Mouse (Mus musculus) intestine, embryonic 16.5 days (tissue): Measurements from ENCODE around the gene Cemip. TPM values are rescaled to one million over a fixed set of nuclear protein-coding genes. Genes with fewer than 3 reads are reported as not detected.

Source experiments
- ATAC-seq: fragments of 200-750 bp; cut with Nextera tagmentation; 2 replicates; pipeline ENCODE4 v1.8.0; 2017; ENCODE audit warnings: moderate TSS enrichment, moderate library complexity
- H3K27ac ChIP-seq: fragments of 300-500 bp; sonication (generic); 2 replicates; pipeline ENCODE4 v1.5.1; 2014; ENCODE audit warnings: mild to moderate bottlenecking, low read length
- H3K27me3 ChIP-seq: fragments of 300-500 bp; sonication (generic); replicated peaks from 2 replicates; pipeline ENCODE4 v1.6.1; 2014; ENCODE audit warnings: low read length, control low read depth, mixed read lengths; ENCODE audit not compliant: control insufficient read depth, insufficient read depth
- H3K36me3 ChIP-seq: fragments of 300-500 bp; sonication (generic); 2 replicates; pipeline ENCODE4 v1.6.1; 2014; ENCODE audit warnings: low read length, control low read depth; ENCODE audit not compliant: control insufficient read depth, insufficient read depth
- H3K4me1 ChIP-seq: fragments of 300-500 bp; sonication (generic); 2 replicates; pipeline ENCODE4 v1.6.1; 2014; ENCODE audit warnings: low read length, control low read depth, mixed read lengths; ENCODE audit not compliant: control insufficient read depth, insufficient read depth
- H3K4me2 ChIP-seq: fragments of 300-500 bp; sonication (generic); 2 replicates; pipeline ENCODE4 v1.6.1; 2014; ENCODE audit warnings: low read depth, low read length, control low read depth
- H3K4me3 ChIP-seq: fragments of 300-500 bp; sonication (generic); 2 replicates; pipeline ENCODE4 v1.5.1; 2014; ENCODE audit warnings: mild to moderate bottlenecking, low read length
- H3K9ac ChIP-seq: fragments of 300-500 bp; sonication (generic); 2 replicates; pipeline ENCODE4 v1.6.1; 2014; ENCODE audit warnings: low read depth, low read length
- H3K9me3 ChIP-seq: fragments of 300-500 bp; sonication (generic); 2 replicates; pipeline ENCODE4 v1.6.1; 2016; ENCODE audit warnings: low read length, control low read depth; ENCODE audit not compliant: control insufficient read depth
- WGBS: fragments of 180-500 bp; shearing (Covaris S2); extraction: QIAGEN DNeasy Blood & Tissue Kit; methylation state at CpG from one replicate; pipeline ENCODE4 v1.1.7; 2014; 5-methylcytosine and 5-hydroxymethylcytosine counted together
- polyA plus RNA-seq: library from polyadenylated mRNA; unstranded; fragments of >200 nt; fragmentation: Nextera tagmentation; extraction: Ambion mirVana; gene quantifications from 2 replicates; pipeline ENCODE4 v1.2.1, GENCODE M21; 2015

The Cemip gene
- polyA plus RNA-seq, 1 experiment from 2014 or later = 0.40 TPM

DNA sequence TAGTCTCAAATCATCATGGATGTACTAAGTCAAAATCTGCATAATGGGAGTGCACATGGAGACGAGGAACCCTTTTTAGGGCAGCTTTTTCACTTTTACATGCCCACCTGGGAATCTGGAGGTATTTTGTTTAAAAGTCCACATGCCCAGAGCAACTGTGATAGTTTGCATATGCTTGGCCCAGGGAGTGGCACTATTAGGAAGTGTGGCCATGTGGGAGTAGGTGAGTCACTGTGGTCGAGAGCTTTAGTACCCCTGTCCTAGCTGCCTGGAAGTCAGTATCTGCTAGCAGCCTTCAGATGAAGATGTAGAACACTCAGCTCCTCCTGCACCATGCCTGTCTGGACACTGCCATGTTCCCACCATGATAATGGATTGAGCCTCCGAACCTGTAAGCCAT is 14.4 kb upstream of the Cemip start:
- Histone ChIP-seq H3K27me3 (no peaks in the 10 kb centered on the region), H3K27ac (no peak overlapping the region), H3K4me1 (no peaks in the 10 kb centered on the region), H3K9me3 (no peaks in the 10 kb centered on the region), H3K36me3 (no peaks in the 10 kb centered on the region), H3K4me3 (no peak overlapping the region), H3K4me2 (no peak overlapping the region), H3K9ac (no peak overlapping the region)
- 81% methylated on average over 3 of the region's 3 CpGs for WGBS
- no peak for ATAC-seq

DNA sequence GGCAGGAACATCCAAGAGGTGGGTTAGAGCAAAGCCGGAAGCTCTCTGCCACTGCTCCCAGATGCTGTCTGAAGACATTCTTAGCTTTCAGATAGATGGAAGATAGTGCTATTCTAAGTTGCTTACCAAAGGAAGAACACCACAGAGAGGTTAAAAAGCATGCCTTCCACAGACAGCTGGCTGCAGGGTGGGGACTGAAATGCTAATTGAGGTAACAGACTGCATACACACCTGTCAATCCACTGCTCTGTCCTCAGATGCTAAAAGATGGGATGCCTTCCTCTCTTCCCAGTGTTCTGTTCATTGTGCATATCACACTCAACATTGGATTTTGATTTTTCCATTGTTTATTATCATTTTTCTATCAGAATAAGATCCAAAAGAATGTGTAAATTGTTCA is 11.8 kb upstream of the Cemip start:
- no peaks in the 10 kb centered on the region for H3K36me3 ChIP-seq
- no peak overlapping the region for H3K27ac ChIP-seq
- H3K4me2 ChIP-seq = no peak overlapping the region
- no peak overlapping the region for H3K4me3 ChIP-seq
- no peak overlapping the region for H3K9ac ChIP-seq
- no peak for ATAC-seq
- H3K4me1 ChIP-seq = no peaks in the 10 kb centered on the region
- no peaks in the 10 kb centered on the region for H3K27me3 ChIP-seq
- no peaks in the 10 kb centered on the region for H3K9me3 ChIP-seq
- WGBS = 93% methylated on average over 1 of the region's 1 CpGs

DNA sequence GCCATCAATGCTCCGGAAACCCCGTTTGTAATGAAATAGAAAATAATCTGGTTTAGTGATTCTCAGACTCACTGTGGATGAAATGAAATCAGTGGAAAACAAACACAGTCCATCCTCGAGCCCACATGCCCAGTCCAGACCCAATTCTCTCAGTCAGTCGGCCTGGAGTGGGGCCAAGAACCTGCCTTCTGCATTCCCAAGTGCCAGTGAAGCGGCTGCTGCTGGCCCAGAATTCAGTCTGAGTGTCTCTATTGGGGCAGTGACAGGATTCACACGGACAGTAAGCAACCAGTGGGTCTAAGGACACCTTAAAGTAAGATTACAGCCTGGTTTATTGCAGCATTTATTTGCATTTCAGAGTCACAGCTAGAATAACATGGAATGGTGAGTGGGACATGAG is 10.2 kb upstream of the Cemip start:
- Histone ChIP-seq H3K36me3 (no peaks in the 10 kb centered on the region), H3K9me3 (no peaks in the 10 kb centered on the region), H3K4me3 (no peak overlapping the region), H3K27me3 (no peaks in the 10 kb centered on the region), H3K27ac (no peak overlapping the region), H3K4me1 (no peaks in the 10 kb centered on the region), H3K9ac (no peak overlapping the region), H3K4me2 (no peak overlapping the region)
- no peak for ATAC-seq
- 55% methylated on average over 6 of the region's 6 CpGs for WGBS

DNA sequence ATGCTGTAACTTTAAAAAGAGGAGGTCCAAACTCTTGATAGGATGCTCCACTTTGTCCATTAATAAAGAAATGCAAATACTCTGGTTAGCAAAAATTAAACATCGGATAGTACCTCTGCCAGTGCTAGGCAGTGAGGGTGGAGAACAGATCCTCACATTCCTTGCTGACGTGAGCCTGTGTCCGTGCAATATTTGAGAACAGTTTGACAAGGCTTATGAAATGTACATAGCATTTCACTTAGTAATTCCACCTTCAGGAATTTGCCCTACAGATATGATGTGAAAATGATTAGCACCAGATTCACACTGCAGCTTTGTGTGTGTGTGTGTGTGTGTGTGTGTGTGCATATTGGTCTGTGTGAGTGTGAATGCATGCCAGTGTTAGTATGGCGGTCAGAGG is 4.5 kb upstream of the Cemip start:
- Histone ChIP-seq H3K4me3 (no peak overlapping the region), H3K4me2 (no peak overlapping the region), H3K36me3 (no peaks in the 10 kb centered on the region), H3K9me3 (no peaks in the 10 kb centered on the region), H3K9ac (no peak overlapping the region), H3K27ac (no peak overlapping the region), H3K4me1 (no peaks in the 10 kb centered on the region), H3K27me3 (peaks cover 11% of the 10 kb centered on the region)
- WGBS = 69% methylated on average over 4 of the region's 4 CpGs
- ATAC-seq = no peak

DNA sequence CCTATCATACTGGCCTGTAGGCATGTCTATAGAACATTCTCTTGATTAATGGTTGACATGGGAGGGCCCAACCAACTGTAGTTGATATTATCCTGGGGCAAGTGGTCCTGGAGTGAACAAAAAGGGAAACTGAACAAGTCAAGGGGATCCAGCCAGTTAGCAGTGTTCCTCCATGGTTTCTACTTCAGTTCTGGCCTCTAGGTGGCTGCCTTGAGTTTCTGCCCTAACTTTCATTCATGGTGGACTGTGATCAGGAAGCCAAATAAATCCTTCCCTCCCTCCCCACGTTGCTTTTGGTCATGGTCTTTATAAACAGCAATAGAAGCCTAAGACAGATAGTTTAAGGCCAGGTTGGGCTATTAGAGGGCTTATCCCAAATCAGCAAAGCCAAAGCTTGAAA is 3.5 kb upstream of the Cemip start:
- Histone ChIP-seq H3K4me3 (no peak overlapping the region), H3K36me3 (no peaks in the 10 kb centered on the region), H3K9ac (no peak overlapping the region), H3K4me1 (no peaks in the 10 kb centered on the region), H3K4me2 (no peak overlapping the region), H3K9me3 (no peaks in the 10 kb centered on the region), H3K27me3 (peaks cover 20% of the 10 kb centered on the region), H3K27ac (no peak overlapping the region)
- WGBS = 12% methylated on average over 1 of the region's 1 CpGs
- no peak for ATAC-seq

DNA sequence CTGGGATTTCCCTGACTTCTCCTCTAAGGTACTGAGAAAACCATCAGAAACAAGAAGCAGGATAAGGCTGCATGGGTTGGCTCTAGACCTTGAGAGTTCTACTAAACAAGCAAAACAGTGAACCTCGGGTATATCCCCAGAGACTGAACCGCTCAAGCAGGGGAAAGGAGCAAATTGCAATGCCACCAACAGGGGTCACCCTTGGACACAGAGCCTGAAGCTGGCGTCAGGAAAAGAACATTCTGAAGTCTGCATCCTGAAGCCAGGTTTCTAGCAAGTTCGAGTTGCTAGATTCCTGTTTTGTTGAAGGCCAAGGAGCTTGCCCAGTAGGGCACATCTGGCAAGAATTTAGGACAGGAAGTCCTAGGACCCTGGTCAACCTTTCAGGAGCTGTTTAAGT is 2.7 kb upstream of the Cemip start:
- no peaks in the 10 kb centered on the region for H3K9me3 ChIP-seq
- H3K9ac ChIP-seq = no peak overlapping the region
- H3K4me2 ChIP-seq = no peak overlapping the region
- 7% methylated on average over 4 of the region's 4 CpGs for WGBS
- no peak for ATAC-seq
- H3K4me3 ChIP-seq = no peak overlapping the region
- H3K27ac ChIP-seq = no peak overlapping the region
- no peaks in the 10 kb centered on the region for H3K4me1 ChIP-seq
- no peaks in the 10 kb centered on the region for H3K36me3 ChIP-seq
- peaks cover 21% of the 10 kb centered on the region for H3K27me3 ChIP-seq

DNA sequence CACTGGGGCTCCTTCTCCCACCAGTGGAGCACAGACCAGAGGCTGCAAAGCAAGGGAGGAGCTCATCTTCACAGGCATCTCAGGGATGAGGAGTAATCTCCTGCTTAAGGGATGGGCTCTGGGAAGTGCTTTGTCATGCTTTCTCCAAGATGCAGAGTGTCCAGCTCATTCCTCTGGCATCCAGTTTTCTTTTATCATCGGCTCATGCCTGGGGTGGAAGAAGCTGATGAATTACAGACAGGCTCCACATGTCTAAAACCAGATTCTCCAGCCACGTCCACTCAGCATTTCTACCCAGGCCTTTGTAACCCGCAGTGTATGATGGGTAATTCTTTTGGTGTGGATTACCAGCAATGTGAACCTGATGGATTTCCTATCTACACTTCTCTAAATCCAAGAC is 1.9 kb upstream of the Cemip start:
- no peaks in the 10 kb centered on the region for H3K36me3 ChIP-seq
- no peak overlapping the region for H3K9ac ChIP-seq
- WGBS = 55% methylated on average over 3 of the region's 3 CpGs
- H3K4me1 ChIP-seq = no peaks in the 10 kb centered on the region
- no peak overlapping the region for H3K4me2 ChIP-seq
- no peak overlapping the region for H3K27ac ChIP-seq
- peaks cover 21% of the 10 kb centered on the region for H3K27me3 ChIP-seq
- no peaks in the 10 kb centered on the region for H3K9me3 ChIP-seq
- no peak for ATAC-seq
- H3K4me3 ChIP-seq = no peak overlapping the region

DNA sequence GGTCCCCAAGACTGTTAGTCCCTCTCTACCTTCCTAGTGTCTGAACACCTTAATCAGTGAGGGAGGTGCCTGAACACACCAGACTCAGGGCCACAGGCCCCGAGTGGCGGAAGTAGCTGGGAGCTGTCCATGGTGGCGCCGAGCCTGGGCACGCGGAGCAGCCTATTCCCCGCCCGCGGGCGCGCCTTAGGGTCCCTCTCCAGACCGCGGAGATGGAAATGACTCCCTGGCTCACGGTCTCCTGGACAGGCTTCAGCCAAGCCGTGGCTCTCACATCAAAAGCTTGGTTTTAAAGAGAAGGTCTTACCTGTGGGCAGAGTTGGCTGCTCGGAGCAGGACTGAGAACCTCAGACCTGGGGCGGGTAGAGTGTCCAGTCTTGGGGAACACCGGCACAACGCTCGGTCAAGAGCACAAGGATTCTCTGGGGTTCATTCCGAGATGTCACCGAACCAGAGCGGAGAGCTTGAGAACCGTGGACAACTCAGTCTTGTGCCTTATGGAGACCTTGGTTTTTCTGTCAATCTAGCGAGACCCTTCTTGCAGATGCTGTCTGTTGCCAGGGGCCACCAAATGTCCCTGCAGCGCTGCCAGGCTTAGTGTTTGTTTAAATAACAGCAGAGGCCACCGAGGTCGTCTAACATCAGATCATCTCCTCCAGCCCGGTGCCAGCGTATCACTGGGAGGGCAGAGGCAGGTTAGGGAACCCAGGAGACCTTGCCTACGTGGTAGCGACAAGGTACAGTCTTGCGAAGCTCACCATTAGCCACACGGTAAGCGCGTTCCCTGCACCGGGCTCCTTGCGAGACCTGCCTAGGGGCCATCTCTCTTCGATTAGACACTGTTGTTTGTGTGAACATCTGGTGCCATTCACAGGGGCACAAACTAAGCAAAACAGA is 1.0 kb downstream of the Cemip start:
- WGBS = 5% methylated on average over 39 of the region's 39 CpGs
- Histone ChIP-seq H3K9ac (no peak overlapping the region), H3K27me3 (peaks cover 21% of the 10 kb centered on the region), H3K36me3 (no peaks in the 10 kb centered on the region), H3K9me3 (no peaks in the 10 kb centered on the region), H3K4me2 (peak overlapping the region; percentile 82), H3K27ac (no peak overlapping the region), H3K4me3 (peak overlapping the region; percentile 49), H3K4me1 (no peaks in the 10 kb centered on the region)
- peak; percentile 79 for ATAC-seq

DNA sequence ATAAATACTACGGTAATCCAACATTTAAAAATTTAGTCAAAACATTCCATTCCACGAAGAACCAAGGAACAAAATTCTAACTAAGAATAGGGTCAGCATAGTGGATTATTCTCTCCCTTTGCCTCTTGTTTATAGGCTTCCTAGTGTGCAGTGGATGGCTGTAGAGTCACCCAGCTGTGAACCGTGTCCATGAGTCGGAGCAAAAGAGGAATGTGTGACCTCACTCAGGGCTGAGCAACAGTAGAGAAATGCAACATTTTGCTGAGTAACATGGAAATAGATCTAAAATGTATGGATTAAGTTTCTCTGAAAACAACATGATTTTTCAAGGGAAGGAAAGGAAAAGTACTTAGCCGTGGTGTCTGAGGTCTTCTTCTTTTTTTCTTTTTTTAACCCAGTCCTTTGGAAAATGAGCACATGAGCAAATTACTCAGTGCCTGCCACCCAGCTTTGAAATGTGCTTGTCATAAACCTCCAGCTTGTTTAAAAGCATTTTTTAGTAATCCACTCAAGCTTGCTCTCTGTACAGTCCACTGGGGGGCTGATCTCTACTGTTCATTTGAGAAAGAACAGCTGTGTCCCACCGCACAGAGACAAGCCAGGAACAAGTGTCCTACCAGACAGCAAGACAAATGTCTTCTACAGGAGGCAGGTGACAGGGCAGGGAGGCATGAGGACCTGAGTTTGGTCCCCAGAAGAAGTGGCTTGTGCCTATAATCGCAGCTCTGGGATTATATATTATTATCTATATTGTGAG is 8.9 kb downstream of the Cemip start:
- Histone ChIP-seq H3K4me1 (no peaks in the 10 kb centered on the region), H3K4me3 (no peak overlapping the region), H3K36me3 (no peaks in the 10 kb centered on the region), H3K9me3 (no peaks in the 10 kb centered on the region), H3K27me3 (no peaks in the 10 kb centered on the region), H3K27ac (no peak overlapping the region), H3K9ac (no peak overlapping the region), H3K4me2 (no peak overlapping the region)
- 67% methylated on average over 7 of the region's 7 CpGs for WGBS
- ATAC-seq = no peak
